Mouse (Mus musculus): Measurements from ENCODE around the gene Stxbp6. TPM values are rescaled to one million over a fixed set of nuclear protein-coding genes. Genes with fewer than 3 reads are reported as not detected.
A peak's percentile ranks its signal among the peaks of the same experiment; 100 is the strongest.

Stxbp6 gene
- total RNA-seq, 2 experiments from 2014 or later: 52.2 to 67.1 TPM

DNA sequence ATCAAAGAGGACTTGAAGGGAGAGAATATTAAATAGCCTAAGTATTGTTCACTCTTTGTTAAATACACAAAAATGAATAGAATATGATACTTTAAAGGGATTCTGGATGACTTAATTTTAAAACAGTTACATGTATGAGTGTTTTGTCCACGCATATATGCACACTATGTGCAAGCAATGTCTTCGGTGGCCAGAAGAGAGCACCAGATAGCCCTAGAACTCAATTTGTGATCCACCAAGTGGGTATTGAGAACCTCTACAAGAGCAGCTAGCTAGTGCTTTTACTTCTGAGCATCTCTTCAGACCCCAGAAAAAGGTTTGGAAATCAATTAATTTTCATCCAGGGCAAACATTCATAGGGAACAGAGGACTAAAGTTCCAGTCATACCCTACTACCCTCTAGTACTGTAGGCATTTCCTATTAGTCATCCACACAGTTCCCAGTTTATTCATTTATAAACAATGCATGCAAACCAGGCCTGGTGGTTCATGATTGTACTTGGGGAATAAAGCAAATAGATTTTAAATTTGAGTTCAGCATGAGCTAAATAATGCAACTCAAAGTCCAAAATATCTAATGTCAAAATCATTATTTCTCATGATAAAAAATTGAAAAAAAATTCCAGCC is 64.4 kb downstream of the Stxbp6 start:
- intact Hi-C loops (cut with DNase I): loop anchor here (5.0 to 10.0 kb wide), 2 partner anchors 153 to 165 kb away; no protein-coding TSS in a partner anchor

DNA sequence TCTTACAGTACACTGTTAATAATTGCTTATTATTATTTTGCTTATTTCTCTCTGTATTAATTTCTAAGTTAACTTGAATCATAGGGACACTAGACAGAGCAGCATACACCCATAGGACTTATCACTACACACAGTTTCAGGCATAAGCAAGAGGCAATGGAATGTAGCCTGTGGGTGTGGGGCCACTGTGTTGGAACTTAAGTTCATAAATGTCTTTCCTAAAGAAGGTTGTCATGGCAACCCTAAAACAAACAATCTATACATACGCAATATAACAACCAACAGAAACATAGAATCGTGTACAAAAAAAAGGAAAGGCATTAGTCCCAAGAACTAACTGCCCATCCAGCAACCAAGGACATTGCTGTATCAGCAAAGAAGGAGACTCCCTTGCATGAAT is 67.9 kb downstream of the Stxbp6 start:
- intact Hi-C loops (cut with DNase I): no loop called here
- no peak for DNase-seq (ENCODE audit: low spot score in 2 of 2)

More for the DNA sequence above, 64.4 kb downstream of the Stxbp6 start:
- no peak for DNase-seq (ENCODE audit: low spot score in 2 of 2)

DNA sequence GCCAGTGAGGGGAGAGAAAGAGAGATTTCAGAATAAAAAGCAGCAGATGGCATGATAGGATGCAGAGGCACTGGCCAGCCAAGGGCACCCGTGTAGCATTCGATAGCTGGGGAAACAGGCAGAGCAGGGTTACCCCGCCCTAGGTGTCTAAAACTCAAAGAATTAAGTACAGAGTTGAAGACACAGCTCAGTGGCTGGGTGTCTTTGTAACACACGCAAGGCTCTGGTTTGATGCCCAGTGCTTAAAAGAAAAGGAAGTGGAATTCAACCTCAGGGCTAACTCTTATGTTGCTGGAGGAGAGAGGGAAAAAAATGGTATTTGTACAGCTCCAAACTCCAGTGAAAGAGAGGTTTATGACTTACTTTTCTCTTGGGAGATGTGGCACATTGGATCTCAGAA is 68.5 kb downstream of the Stxbp6 start:
- intact Hi-C loops (cut with DNase I): no loop called here
- no peak for DNase-seq (ENCODE audit: low spot score in 2 of 2)

DNA sequence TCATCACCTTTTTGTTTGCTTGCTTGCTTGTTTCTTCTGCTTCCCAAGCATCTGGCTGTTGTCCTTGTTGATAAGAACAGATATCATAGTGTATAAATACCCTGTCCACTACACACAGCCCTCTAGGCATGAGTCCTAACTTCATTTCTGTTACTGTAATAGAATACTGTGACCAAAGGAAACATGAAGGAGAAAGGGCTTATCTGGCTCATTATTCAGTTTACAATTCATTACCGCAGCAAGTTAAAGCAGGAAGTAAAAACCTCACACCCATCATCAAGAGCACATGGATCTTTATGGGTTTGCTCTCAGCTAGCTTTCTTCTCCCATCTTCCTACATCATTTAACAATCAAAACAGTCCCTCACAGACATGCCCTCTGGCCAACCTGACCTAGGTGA is 72.5 kb downstream of the Stxbp6 start:
- no peak for DNase-seq (ENCODE audit: low spot score in 2 of 2)
- intact Hi-C loops (cut with DNase I): no loop called here

DNA sequence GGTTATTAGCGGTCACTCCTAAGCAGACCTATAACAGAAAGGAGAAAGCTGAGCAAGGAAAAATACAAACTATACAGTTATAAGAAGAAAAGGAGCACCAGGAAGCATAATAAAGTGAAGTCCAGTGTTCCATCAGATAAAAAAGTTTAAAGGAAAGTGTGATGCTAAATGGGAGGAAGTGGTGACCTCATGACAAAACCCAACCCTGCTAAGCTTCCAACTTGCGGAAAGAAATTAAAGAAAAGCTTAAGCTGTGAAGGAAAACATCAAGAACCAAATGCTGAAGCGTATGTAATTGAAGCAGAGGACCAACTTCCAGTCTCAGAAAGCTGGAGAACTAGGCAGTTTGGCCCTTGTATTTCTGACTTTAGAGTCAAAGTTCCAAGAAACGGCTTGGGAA is 77.1 kb downstream of the Stxbp6 start:
- intact Hi-C loops (cut with DNase I): no loop called here
- no peak for DNase-seq (ENCODE audit: low spot score in 2 of 2)

DNA sequence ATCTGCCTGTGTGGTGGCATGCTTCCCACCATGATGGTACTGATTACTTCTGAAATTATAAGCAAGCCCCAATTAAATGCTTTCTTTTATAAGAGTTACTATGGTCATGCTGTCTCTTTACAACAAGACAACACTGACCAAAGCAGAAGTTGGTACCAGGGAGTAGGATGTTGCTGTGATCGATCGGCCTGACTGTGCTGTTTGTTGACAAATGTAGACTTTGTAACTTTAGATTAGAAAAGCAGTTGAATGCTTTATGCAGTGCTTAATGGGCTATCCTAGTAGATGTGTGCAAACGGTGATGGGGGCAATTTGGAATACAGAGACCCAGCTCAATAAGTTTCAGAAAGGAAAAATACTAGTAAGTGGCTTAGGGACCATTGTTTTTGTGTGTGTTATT is 77.6 kb downstream of the Stxbp6 start:
- intact Hi-C loops (cut with DNase I): no loop called here
- no peak for DNase-seq (ENCODE audit: low spot score in 2 of 2)

DNA sequence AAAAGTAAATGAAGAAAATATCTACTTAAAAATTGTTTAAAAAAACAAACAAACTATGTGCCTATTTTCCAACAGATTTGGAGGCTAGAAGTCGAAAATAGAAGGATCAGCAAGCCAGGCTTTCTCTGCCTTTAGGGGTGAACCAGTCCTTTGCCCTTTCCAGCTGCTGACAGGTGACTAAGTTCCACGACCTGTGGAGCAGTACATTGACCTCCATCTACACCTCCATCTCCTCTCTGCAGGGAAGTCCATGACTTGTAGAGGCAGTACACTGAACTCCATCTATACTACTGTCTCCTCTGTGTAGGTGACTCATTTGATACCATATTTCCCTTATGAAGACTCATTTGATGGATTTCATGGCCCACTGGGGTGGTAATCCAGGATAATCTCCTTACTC is 78.2 kb downstream of the Stxbp6 start:
- no peak for DNase-seq (ENCODE audit: low spot score in 2 of 2)
- intact Hi-C loops (cut with DNase I): no loop called here

DNA sequence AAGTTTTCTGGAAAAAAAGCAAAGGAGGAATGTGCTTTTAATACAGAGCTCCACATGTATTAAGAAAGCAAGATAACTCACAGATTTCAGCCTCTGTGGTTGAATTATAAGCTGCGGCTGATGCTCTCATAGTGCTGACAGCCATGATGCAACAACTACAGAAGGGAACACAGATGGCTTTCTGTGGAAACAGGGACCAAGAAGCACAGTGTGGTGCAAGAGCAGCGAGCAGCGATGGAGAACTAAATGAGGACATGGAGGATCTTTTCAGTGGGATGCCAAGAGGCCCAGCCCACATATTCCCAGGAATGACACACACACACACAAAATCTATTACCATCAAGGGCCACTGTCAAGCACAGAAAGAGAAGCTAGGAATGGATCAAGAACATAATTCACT is 81.1 kb downstream of the Stxbp6 start:
- intact Hi-C loops (cut with DNase I): loop anchor here (2.0 kb wide), 1 partner anchor 19 kb away; no protein-coding TSS in a partner anchor
- DNase-seq (ENCODE audit: low spot score in 2 of 2): peak; percentile 20 to 84

DNA sequence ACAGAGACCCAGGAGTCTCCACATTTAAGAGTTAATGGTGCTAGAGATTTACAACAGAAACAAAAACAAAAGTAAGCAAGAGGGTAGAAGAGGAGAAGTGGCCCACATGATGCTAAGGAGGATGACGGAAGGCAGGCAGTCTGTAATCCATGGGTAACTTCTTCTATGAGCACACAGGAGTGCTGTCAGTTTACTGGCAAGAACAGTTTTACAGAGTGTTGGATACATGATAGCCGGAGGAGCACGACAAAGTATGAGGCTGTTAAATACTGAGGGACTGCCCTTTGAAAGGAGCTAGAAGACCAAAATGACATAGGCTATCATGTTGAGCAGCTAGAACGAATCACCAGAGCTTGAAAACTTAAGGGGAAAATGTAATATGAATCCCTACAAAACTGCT is 81.7 kb downstream of the Stxbp6 start:
- no peak for DNase-seq (ENCODE audit: low spot score in 2 of 2)
- intact Hi-C loops (cut with DNase I): loop anchor here (2.0 kb wide), 1 partner anchor 20 kb away; no protein-coding TSS in a partner anchor

DNA sequence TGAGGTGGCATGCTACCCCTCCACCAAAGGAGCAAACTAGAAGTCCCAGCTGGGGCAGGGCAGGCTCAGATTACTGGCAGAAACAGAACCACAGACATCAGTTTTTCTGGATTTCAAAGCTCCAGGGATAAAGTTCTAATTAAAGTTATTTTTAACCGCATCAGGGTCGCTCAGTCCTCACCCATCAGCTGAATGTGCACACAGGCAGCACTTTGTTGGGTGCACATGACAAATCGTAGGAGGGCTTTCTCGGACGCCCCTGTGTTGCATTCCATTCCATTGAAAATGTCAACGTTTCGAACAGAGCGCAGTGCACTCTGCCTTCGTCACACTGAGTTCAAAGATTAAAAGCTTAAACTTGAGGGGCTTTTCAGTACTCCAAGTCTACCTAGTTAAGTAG is 84.1 kb downstream of the Stxbp6 start:
- no peak for DNase-seq (ENCODE audit: low spot score in 2 of 2)

DNA sequence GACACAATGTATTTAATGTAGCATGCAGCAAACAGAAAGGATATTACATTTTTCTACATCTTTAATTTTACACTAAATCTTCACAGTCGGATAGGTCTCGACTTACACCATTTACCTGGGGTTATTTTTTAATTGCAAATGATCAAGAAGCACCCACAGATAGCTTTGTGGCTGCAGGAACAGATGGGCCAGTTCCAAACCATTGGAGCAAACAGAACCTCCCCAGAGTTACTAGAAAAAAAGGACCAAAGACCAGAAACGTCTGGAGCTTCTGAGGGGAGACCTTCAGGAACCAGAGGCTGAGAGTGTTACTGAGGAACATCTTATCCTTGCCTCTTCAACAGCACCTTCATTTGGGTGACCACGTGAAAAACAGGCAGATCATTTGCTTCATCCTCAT is 85.5 kb downstream of the Stxbp6 start:
- intact Hi-C loops (cut with DNase I): no loop called here
- no peak for DNase-seq (ENCODE audit: low spot score in 2 of 2)

More for the DNA sequence above, 84.1 kb downstream of the Stxbp6 start:
- intact Hi-C loops (cut with DNase I): no loop called here

DNA sequence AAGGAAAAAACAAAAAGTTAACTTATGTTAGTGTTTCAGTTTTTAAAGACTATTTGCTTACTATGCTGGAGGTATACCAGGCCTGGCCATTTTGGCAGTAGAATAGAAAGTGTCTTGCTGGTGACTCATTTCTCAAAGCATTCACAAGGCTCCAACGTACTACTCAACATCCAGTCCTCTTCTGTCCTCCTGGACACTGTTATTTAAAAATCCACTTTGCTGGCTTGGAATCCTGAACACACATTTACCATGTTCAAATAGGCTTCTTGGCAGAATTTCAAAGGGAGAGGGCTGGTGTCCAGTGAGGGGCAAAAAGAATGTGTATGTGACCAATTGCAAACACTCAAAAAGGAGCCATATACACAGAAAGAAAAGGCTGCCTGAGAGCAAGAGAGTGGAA is 86.7 kb downstream of the Stxbp6 start:
- intact Hi-C loops (cut with DNase I): no loop called here
- peak in 1 of 2 experiments; percentile 37 for DNase-seq (ENCODE audit: low spot score in 2 of 2)

DNA sequence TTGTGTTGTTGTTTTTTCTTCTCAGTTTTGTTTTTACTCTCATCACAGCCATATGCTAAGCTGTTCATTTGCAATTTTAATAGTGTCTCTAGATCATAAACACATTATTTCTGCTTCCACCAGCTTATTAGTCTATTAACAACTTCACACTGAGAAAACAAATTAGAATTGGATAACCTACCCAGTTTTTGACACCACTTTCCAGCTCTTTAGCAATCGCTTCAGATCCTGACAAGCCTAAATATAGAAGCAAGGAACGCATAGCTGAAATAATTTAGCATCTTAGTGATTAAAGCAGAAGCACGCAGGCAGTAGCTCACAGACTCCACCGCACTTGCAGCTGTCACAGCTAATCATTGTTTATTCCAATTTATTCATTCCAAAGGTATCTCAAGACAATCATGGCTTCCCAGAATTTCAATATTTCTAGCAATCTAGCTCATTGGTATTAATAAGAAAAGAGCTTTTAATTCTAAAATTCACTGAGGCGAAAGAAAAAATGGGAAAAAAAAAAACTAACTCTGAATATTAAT is 95.1 kb downstream of the Stxbp6 start:
- no peak for DNase-seq (ENCODE audit: low spot score in 2 of 2)
- intact Hi-C loops (cut with DNase I): no loop called here

DNA sequence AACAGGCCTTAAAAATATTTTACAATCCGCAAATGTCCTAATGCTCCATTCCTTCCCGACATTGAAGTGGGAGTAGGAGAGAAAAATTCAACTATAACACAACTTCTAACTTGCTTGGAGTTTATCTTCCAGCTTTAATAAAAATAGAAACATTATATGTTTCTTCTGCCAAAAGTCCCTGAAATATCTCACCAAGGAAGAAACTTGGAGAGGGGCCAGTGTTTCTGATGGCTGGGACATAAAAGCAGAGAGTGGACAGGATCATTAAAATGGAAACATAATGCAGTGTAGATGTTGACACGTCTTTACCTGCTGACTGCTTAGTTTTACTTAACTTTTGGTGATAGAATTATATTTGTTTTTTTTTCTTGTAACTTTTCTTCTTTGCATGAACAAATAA is 99.2 kb downstream of the Stxbp6 start:
- DNase-seq (ENCODE audit: low spot score in 2 of 2): peak in 1 of 2 experiments; percentile 46
- intact Hi-C loops (cut with DNase I): no loop called here

DNA sequence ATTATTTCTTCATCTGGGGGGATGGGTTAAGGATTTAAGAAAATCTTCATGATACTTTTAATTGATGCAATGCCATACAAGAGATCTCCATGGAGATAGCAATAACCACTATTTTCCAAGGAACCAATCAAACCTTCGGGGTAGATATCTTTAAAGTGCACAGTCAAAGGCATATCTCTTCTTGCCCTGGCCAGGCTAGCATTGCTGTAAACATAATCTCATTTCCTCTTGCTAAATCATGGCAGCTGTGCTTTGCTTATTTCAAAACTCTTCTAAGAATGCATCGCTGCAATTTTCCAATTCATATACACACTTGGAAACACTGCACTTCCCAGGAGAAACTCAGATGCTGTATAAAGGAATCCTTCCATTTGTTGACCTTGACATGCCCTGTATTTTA is 103.0 kb downstream of the Stxbp6 start:
- no peak for DNase-seq (ENCODE audit: low spot score in 2 of 2)
- intact Hi-C loops (cut with DNase I): no loop called here

DNA sequence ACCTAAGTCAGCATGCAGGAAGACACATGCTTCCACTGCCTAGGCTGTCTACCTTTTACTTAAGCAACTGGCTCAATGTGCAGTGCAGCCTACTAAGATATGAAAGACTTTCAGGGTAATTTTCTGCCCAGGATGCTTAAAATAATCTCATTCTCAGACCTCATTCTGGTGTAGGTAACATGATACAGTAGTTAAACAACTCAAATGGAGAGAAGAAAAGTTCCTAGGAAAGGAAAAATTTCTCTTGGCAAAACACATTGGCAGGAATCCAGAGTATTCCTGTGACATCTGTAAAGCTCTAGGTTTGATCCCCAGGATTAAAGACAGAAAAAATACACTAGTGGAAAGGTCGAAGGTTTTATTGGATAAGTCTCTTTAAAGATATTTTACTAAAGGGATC is 107.1 kb downstream of the Stxbp6 start:
- no peak for DNase-seq (ENCODE audit: low spot score in 2 of 2)
- intact Hi-C loops (cut with DNase I): no loop called here

DNA sequence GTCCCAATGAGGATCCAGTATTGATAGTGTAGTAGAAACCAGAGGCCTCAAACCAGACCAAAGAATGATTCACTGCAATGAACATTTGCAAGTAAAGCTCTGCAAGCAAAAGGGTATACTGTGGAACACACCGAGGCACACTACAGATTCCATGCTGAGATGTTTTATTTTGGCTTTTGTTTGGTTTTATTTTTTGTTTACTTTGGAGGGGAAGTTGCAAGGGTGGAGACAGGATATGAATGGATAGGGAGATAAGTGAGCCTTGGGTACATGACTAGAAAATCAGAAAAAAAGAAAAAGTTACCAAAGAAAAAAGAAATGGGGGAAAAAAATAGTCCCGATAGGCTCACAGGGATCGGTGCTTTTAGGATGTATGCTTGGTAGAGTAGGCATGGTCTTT is 117.0 kb downstream of the Stxbp6 start:
- intact Hi-C loops (cut with DNase I): no loop called here
- DNase-seq (ENCODE audit: low spot score in 2 of 2): no peak

DNA sequence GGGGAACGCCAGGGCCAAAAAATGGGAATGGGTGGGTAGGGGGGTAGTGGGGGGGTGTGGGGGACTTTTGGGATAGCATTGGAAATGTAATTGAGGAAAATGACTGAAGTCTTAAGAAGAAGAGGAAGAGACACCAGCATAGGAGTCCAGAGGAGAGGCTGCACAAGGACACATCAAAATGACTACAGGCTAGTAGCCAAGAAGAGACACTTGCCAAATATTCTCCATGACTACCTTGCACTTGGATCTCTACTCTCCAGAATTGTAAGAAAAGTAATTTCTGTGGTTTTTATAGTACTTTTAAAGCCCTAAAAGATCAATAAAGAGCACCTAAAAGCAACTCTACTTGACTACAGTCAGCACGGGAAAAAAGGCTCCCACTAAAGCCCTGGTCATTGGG is 121.4 kb downstream of the Stxbp6 start:
- intact Hi-C loops (cut with DNase I): no loop called here
- DNase-seq (ENCODE audit: low spot score in 2 of 2): no peak

DNA sequence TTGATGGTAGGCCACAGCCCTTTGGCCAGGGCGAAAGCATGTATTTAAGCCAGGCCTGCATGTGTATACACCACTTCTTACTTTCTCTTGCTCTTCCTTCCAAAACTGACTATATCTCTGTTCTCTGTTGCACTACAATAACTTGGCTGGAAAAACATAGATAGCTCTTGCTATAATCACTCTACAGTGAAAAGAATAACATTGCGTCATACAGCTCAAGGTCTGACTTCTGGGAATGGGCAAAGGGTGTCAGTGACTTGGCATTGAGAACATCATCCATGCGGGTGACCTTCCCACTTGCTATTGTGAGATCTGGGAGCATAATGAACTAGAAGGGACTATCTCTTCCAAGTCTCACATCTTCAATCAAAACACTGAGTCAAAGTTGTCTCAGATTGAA is 122.4 kb downstream of the Stxbp6 start:
- no peak for DNase-seq (ENCODE audit: low spot score in 2 of 2)
- intact Hi-C loops (cut with DNase I): no loop called here

DNA sequence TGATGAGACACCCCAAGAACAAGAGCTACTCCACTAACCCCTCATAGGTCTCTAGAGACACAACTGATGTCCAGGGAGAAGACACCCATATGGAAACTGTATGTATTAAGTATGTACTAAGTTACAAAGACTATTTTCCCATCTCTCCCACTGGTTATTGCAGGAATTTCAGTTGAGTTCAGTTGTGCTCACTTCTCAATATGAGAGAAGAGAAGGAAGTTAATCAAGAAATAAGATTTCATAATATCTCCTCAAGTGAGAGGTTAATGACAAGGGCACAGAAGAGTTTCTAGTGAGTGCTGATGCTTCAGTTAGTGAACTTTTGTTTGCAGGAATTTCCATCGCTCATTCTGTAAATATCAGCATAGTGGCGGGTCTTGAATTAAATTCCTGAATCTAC is 124.0 kb downstream of the Stxbp6 start:
- DNase-seq (ENCODE audit: low spot score in 2 of 2): no peak
- intact Hi-C loops (cut with DNase I): no loop called here

DNA sequence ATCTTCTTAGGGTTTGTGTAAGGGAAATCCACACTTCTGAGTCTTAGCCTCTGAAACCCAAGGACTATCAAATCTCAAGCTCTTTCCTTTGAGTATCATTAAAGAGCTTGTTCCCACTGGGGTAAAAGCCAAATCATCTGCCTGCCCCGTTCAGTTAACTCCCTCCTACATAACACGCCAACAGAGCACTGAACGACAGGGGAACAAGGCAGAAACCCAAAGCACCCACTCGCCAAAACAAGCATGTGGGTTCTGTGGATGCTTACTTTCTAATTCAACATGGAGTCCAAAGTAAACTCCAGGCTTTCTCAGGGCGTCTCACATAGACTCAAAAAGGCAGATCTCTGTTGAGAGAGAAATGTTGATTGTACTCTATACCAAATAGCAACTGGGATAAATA is 126.7 kb downstream of the Stxbp6 start:
- no peak for DNase-seq (ENCODE audit: low spot score in 2 of 2)
- intact Hi-C loops (cut with DNase I): no loop called here

DNA sequence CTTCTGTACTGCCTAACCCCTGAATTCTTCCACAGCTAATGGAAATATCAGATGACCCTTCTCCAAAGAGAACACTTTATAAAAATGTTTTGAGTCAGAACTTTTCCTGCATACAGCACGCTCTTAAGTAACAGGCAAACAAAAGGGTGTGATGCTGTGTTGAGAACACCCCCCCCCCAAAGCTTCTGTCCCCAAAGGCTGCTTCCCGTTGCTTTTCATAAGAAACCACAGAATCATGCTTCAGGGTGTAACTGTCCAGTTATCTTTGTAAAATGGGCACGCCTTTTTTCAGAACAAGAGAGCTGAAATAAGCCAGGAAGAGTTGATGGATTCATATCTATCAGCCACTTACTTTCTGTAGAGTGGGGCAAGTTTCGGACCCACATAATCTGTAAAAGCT is 134.2 kb downstream of the Stxbp6 start:
- no peak for DNase-seq (ENCODE audit: low spot score in 2 of 2)
- intact Hi-C loops (cut with DNase I): no loop called here
